Mouse (Mus musculus): ENCODE measurements around the gene Unc5cl.

The Unc5cl gene

GRCm38 (mm10) chr17:48542733-48543132 lies 88.0 kb downstream of the Unc5cl start:
- DNase-seq: peak; percentile 23

- DNase-seq: peak; percentile 22
Measured at GRCm38 (mm10) chr17:48543301-48543765, 88.6 kb downstream of the Unc5cl start.

- DNase-seq: peak; percentile 78
Measured at GRCm38 (mm10) chr17:48544722-48545121, 90.0 kb downstream of the Unc5cl start.

- DNase-seq: peak; percentile 69
Measured at GRCm38 (mm10) chr17:48545223-48545943, 90.7 kb downstream of the Unc5cl start.

GRCm38 (mm10) chr17:48546036-48546435 lies 91.3 kb downstream of the Unc5cl start:
- no peak for DNase-seq

- peak; percentile 72 for DNase-seq
Measured at GRCm38 (mm10) chr17:48547668-48548067, 93.0 kb downstream of the Unc5cl start.

- DNase-seq: peak; percentile 19
Measured at GRCm38 (mm10) chr17:48551788-48552531, 97.3 kb downstream of the Unc5cl start.

GRCm38 (mm10) chr17:48552532-48552915 lies 97.8 kb downstream of the Unc5cl start:
- no peak for DNase-seq

- peak; percentile 34 for DNase-seq
Measured at GRCm38 (mm10) chr17:48556223-48556962, 101.7 kb downstream of the Unc5cl start.

- no peak for DNase-seq
Measured at GRCm38 (mm10) chr17:48557823-48558715, 103.4 kb downstream of the Unc5cl start.

GRCm38 (mm10) chr17:48564931-48565330 lies 110.2 kb downstream of the Unc5cl start:
- no peak for DNase-seq

- DNase-seq: no peak
Measured at GRCm38 (mm10) chr17:48569656-48570055, 115.0 kb downstream of the Unc5cl start.

GRCm38 (mm10) chr17:48581153-48581552 lies 126.5 kb downstream of the Unc5cl start:
- no peak for DNase-seq

- DNase-seq: no peak
Measured at GRCm38 (mm10) chr17:48582486-48582990, 127.8 kb downstream of the Unc5cl start.

- DNase-seq: no peak
Measured at GRCm38 (mm10) chr17:48583401-48583800, 128.7 kb downstream of the Unc5cl start.

- no peak for DNase-seq
Measured at GRCm38 (mm10) chr17:48585902-48586359, 131.2 kb downstream of the Unc5cl start.

GRCm38 (mm10) chr17:48588674-48589073 lies 134.0 kb downstream of the Unc5cl start:
- no peak for DNase-seq
